Mouse (Mus musculus) embryo, embryonic 10 days (tissue): ENCODE results near the gene Tctex1d4.

Source experiments
- DNase-seq: peaks from one replicate; pipeline ENCODE4 v3.0.0-alpha.2; 2015; ENCODE audit warnings: low spot score

The Tctex1d4 gene

GRCm38 (mm10) chr4:117139217-117139612, 12.6 kb downstream of the Tctex1d4 start:
- DNase-seq, result peak; percentile 78

- DNase-seq, result no peak
Measured at GRCm38 (mm10) chr4:117140613-117141012, 14.0 kb downstream of the Tctex1d4 start.

GRCm38 (mm10) chr4:117143023-117143422, 16.4 kb downstream of the Tctex1d4 start:
- DNase-seq, result no peak

DNA sequence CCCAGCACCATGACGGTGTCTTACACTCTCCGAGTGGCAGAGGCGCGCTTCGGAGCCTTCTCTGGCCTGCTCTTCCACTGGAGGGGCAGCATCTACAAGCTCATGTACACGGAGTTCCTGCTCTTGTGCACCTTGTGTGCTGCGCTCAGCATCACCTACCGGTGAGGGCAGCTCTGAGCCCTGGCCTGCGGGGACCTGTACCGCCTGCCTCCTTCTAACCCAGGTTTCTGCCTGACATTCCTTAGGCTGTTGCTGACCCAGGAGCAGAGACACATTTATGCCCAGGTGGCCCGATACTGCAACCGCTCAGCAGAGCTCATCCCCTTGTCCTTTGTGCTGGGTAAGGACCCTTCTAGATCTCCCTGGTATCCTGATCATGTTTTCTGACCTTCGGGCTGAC, 18.7 kb downstream of the Tctex1d4 start:
- no peak for DNase-seq

DNA sequence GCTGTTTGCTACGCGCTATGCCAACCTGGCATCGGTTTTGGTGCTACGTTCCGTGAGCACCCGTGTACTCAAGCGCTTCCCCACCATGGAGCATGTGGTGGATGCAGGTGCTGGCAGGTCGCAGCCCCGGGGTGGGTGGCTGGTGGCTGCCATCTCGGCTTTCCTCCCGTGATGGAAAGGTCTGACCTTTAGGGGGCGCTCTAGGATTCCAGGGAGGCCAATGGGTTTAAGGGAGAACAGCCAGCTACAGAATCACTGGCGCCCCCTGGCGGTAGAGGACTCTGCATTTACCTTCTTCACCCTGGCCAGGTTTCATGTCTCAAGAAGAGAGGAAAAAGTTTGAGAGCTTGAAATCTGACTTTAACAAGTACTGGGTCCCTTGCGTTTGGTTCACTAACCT, 19.6 kb downstream of the Tctex1d4 start:
- peak; percentile 86 for DNase-seq

DNA sequence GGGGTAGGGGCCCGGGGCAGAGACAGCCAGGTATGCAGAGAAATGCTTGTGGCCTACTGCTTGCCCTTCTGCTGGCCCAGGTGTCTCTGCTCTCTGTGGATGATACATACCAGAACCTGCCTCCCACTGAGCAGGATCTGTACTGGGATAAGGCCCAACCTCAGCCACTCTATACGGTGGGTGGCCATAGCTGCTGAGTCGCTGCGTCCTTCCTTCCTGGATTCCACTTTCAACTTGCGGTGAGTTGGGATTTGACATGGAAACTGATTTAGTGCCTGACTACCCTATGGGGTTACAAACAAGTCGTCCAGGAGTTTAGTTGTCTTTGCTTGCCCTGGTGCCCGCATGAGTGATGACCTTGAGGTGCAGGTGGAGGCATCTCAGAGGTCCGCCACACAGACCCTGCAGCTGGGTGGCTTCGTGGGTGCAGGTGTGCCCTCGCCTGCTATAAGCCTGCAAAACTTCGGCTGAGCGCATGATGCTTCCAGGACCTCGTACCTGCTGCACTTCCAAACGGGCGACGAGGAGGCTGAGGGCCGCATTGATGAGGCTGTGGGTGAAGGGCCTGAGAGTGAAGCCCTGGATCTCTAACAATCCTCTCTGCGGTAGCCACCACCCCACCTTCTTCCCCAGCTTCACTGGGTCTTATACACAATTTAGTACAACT, 21.6 kb downstream of the Tctex1d4 start:
- DNase-seq, result no peak

DNA sequence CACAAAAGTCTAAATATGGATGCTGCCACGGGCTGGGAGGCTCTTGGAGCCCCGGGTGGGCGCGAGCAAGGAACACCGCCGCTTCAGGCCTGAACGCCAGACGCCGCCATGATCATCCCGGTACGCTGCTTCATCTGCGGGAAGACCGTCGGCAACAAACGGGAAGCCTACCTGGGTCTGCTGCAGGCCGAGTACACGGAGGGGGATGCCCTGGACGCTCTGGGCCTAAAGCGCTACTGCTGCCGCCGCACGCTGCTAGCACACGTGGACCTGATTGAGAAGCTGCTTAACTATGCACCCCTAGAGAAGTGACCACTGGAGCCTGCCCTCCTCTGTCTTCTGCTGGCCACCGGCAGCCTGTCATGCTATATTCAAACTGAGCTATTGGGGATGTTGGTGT, 22.2 kb downstream of the Tctex1d4 start:
- DNase-seq, result no peak

GRCm38 (mm10) chr4:117149291-117150211, 23.0 kb downstream of the Tctex1d4 start:
- DNase-seq, result no peak

- no peak for DNase-seq
Measured at GRCm38 (mm10) chr4:117150212-117150733, 23.7 kb downstream of the Tctex1d4 start.

DNA sequence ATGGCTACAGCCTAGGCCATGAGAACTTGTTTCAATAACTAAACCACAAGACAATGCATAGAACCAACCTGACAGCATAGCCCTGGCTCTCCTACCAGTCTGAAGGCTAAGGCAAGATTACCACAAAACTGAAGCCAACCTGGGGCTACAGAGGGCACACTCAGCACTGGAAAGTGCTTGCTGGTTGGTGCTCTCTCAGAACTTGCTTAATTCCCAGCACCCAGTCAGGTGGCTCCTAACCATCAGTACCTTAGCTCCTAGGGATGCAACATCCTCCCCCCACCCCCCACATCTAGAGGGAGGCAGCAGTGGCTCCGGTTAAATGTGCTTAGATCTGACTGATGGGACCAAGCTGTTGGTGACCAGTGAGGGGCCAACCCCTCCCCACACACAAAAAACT, 24.8 kb downstream of the Tctex1d4 start:
- no peak for DNase-seq

DNA sequence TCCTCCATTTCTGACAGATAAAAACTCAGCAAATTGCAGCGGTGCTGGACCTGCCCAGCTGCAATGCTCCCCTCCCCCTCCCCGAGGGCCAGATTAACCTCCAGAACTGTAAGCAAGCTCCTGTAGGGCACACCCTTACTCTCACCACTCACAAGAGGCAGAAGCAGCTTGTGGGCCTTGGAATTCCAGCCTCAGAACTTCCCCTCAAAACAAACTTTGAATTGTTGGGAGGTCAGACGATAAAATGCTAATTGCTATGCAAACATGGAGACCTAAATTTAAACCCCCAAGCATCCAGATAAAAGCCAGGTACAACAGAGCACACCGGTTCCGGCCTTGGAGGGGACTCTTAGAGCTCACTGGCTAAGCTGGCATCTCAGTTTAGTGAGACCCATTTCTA, 26.1 kb downstream of the Tctex1d4 start:
- DNase-seq, result no peak

DNA sequence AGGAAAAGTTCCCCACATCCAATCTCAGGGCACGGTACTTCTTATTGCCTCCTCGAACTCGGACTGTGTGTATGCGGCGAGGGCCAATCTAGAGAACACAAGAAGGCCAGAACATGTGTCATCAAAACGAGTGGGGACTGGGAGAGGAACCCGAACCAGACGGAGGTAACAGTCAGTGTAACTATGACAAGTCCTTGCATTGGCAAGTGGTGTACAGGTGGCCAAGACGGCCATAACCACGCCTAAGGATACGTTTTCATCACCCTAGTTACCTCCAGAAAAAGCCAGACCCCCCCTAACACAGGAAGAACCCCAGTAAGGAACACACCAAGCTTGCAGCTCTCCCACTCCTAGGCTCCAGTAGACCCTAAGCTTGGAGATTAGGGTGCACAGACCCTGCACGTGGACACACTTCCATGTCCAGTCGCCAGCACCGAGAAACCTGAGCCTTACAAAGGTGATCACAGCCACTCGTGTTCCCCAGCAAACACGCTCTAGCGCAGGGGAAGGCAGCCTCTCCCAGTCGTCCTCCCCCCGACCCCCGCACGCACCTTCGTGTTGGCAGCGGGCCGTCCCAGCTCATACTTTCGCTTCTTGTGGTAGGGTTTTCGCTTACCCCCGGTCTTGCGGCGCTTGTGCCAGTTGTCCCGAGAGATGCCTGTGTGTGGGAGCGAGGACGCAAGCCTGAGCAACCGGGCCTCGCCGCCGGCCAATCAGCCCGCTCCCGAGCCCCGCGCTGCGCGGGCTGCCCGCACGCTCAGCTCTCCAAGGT, 28.6 kb downstream of the Tctex1d4 start:
- no peak for DNase-seq

- DNase-seq, result peak; percentile 97
Measured at GRCm38 (mm10) chr4:117155792-117156355, 29.3 kb downstream of the Tctex1d4 start, which contains the start of gene Rps8. Rps8 (minus strand) TSS chr4:117156243.

DNA sequence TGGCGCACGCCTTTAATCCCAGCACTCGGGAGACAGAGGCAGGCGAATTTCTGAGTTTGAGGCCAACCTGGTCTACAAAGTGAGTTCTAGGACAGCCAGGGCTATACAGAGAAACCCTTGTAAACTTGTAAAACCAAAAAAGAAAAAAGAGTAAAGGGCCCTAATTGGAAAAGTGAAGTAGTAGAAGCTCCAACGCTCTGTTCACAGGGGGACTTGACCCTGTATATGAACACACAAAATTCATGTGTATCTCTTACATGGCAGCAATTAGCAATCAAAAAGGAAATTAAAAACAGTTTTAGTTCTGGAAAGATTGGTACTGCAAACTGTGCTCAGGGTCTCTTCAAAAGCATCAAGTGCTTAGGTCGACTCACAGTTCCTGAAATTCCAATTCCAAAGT, 29.8 kb downstream of the Tctex1d4 start:
- DNase-seq, result no peak

GRCm38 (mm10) chr4:117159666-117160065, 33.1 kb downstream of the Tctex1d4 start:
- no peak for DNase-seq

- DNase-seq, result no peak
Measured at GRCm38 (mm10) chr4:117161183-117161582, 34.6 kb downstream of the Tctex1d4 start.

- no peak for DNase-seq
Measured at GRCm38 (mm10) chr4:117169936-117170335, 43.3 kb downstream of the Tctex1d4 start.
